Mouse (Mus musculus) lung, postnatal 0 days (tissue): ENCODE measurements at regions not wholly inside any gene's neighbourhood (a gene's known extent, or its start where the extent isn't known, plus 50 kb on each side); places are given as distances from the start of the nearest gene placed in this dataset.
A peak's percentile ranks its signal among the peaks of the same experiment; 100 is the strongest.

Experiments
- ATAC-seq: fragments of 200-750 bp; cut with Nextera tagmentation; 2 replicates; pipeline ENCODE4 v1.8.0; 2017; ENCODE audit warnings: moderate library complexity
- DNase-seq: peaks from one replicate; pipeline ENCODE4 v3.0.0-alpha.2; 2016; ENCODE audit warnings: low spot score
- H3K27ac ChIP-seq: fragments of 300-500 bp; sonication (generic); 2 replicates; pipeline ENCODE4 v1.5.1; 2014; ENCODE audit warnings: antibody characterized with exemption, mild to moderate bottlenecking, low read length, mixed read lengths
- H3K27me3 ChIP-seq: fragments of 300-500 bp; sonication (generic); replicated peaks from 2 replicates; pipeline ENCODE4 v1.6.1; 2014; ENCODE audit warnings: low read length, mixed read lengths; ENCODE audit not compliant: insufficient read depth
- H3K36me3 ChIP-seq: fragments of 300-500 bp; sonication (generic); 2 replicates; pipeline ENCODE4 v1.6.1; 2014; ENCODE audit warnings: low read length, mixed read lengths; ENCODE audit not compliant: insufficient read depth
- H3K4me1 ChIP-seq: fragments of 300-500 bp; sonication (generic); 2 replicates; pipeline ENCODE4 v1.6.1; 2014; ENCODE audit warnings: antibody characterized with exemption, low read depth, low read length, mixed read lengths; ENCODE audit not compliant: insufficient read depth
- H3K4me2 ChIP-seq: fragments of 300-500 bp; sonication (generic); replicated peaks from 2 replicates; pipeline ENCODE4 v1.6.1; 2014; ENCODE audit warnings: low read depth, mild to moderate bottlenecking, low read length, moderate library complexity, mixed read lengths
- H3K4me3 ChIP-seq: fragments of 300-500 bp; sonication (generic); 2 replicates; pipeline ENCODE4 v1.5.1; 2014; ENCODE audit warnings: low read depth, low read length
- H3K9ac ChIP-seq: fragments of 300-500 bp; sonication (generic); replicated peaks from 2 replicates; pipeline ENCODE4 v1.6.1; 2014; ENCODE audit warnings: low read depth, mild to moderate bottlenecking
- H3K9me3 ChIP-seq: fragments of 300-500 bp; sonication (generic); 2 replicates; pipeline ENCODE4 v1.6.1; 2016; ENCODE audit warnings: low read length, mixed read lengths
- CTCF ChIP-seq: IDR thresholded peaks from 2 replicates; pipeline ENCODE4 v1.5.1; 2016; ENCODE audit warnings: antibody characterized with exemption, mild to moderate bottlenecking
- EP300 ChIP-seq: IDR thresholded peaks from 2 replicates; pipeline ENCODE4 v1.6.1; 2016; ENCODE audit warnings: antibody characterized with exemption, mild to moderate bottlenecking, control low read depth

DNA sequence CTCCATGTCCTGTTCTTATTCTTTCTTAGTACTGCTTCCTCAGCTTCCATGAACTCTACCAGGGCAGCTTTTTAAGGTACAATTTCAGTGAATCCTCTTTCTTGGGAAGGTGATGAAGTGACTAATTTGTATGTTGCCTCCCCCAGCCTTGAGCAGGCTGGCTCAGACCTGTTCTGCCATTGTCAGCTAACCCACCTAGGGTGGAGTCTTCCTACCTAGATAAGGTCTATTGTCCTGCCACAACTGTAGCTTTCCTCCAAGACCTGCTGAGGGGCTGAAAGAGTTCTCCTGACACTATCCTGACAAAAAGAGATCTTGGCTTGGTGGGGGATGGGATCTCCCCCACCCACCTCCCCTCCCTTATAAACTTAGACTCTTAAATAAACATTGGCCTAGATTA lies 1540.3 kb upstream of the Gm38303 start:
- Histone ChIP-seq H3K36me3 (no peaks in the 10 kb centered on the region), H3K9me3 (no peaks in the 10 kb centered on the region), H3K27ac (no peak overlapping the region), H3K4me1 (no peaks in the 10 kb centered on the region), H3K4me3 (no peak overlapping the region), H3K4me2 (no peak overlapping the region), H3K9ac (no peak overlapping the region), H3K27me3 (no peaks in the 10 kb centered on the region)
- no peak for DNase-seq
- no peak for ATAC-seq
- TF ChIP-seq EP300 (no peak), CTCF (no peak)

DNA sequence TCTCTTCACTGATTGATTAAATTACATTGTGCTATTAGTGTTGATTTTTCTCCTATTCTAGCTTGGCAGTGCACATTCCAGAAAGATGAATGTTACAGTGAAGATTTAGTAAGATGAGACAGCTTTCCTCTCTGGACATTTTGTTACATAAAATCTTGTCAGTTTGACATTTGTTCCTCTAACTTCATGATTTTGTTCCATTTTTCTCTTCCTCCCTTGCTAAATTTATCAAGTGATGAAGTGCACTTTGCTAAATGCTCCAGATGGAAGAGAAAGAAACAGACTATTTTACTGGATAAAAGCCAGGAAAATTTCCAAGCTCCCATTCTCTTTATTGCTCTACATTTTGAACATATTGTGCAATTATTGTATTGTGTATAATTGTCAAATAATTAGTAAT lies 1533.9 kb upstream of the Gm38303 start:
- Histone ChIP-seq H3K4me2 (no peak overlapping the region), H3K27me3 (no peaks in the 10 kb centered on the region), H3K36me3 (no peaks in the 10 kb centered on the region), H3K4me3 (no peak overlapping the region), H3K27ac (no peak overlapping the region), H3K9ac (no peak overlapping the region), H3K9me3 (no peaks in the 10 kb centered on the region), H3K4me1 (no peaks in the 10 kb centered on the region)
- no peak for ATAC-seq
- DNase-seq, result peak; percentile 52
- no peak for TF ChIP-seq EP300
- no peak for TF ChIP-seq CTCF
